Mouse (Mus musculus): Measurements from ENCODE around the gene Igsf9b. TPM values are rescaled to one million over a fixed set of nuclear protein-coding genes. Genes with fewer than 3 reads are reported as not detected.

Igsf9b gene
- total RNA-seq, 2 experiments from 2014 or later, result 0.78 to 1.4 TPM

- no peak for DNase-seq (ENCODE audit: low spot score)
Observed at GRCm38 (mm10) chr9:27330374-27330773, 31.4 kb downstream of the Igsf9b start.

- no peak for DNase-seq (ENCODE audit: low spot score)
Observed at GRCm38 (mm10) chr9:27331538-27331937, 32.5 kb downstream of the Igsf9b start.

- no peak for DNase-seq (ENCODE audit: low spot score)
Observed at GRCm38 (mm10) chr9:27334895-27335294, 35.9 kb downstream of the Igsf9b start.

GRCm38 (mm10) chr9:27336962-27337636 lies 38.1 kb downstream of the Igsf9b start:
- DNase-seq (ENCODE audit: low spot score), result no peak

GRCm38 (mm10) chr9:27339168-27339567 lies 40.2 kb downstream of the Igsf9b start:
- no peak for DNase-seq (ENCODE audit: low spot score)

GRCm38 (mm10) chr9:27346541-27347269 lies 47.7 kb downstream of the Igsf9b start:
- DNase-seq (ENCODE audit: low spot score), result no peak

- DNase-seq (ENCODE audit: low spot score), result no peak
Observed at GRCm38 (mm10) chr9:27353082-27353481, 54.1 kb downstream of the Igsf9b start.

- no peak for DNase-seq (ENCODE audit: low spot score)
Observed at GRCm38 (mm10) chr9:27357893-27358292, 58.9 kb downstream of the Igsf9b start.

GRCm38 (mm10) chr9:27367231-27367630 lies 68.2 kb downstream of the Igsf9b start:
- DNase-seq (ENCODE audit: low spot score), result no peak

- no peak for DNase-seq (ENCODE audit: low spot score)
Observed at GRCm38 (mm10) chr9:27369108-27369507, 70.1 kb downstream of the Igsf9b start.

GRCm38 (mm10) chr9:27375746-27376145 lies 76.7 kb downstream of the Igsf9b start:
- DNase-seq (ENCODE audit: low spot score), result no peak

GRCm38 (mm10) chr9:27386951-27387350 lies 87.9 kb downstream of the Igsf9b start:
- DNase-seq (ENCODE audit: low spot score), result no peak

GRCm38 (mm10) chr9:27396500-27396899 lies 97.5 kb downstream of the Igsf9b start, which contains the start of gene Spata19:
TSS of gene Spata19 (plus strand) at chr9:27396800.
- no peak for DNase-seq (ENCODE audit: low spot score)

GRCm38 (mm10) chr9:27401169-27401568 lies 102.2 kb downstream of the Igsf9b start:
- DNase-seq (ENCODE audit: low spot score), result no peak

Other genes with a start within 250 kb of the Igsf9b start
- gene Jam3, start 143.8 kb upstream of the Igsf9b start, total RNA-seq (2021), result 1 to 10 TPM; 5.0 to 9.2 TPM
- not detected for gene Spata19, start 97.6 kb downstream of the Igsf9b start, total RNA-seq (2021)

Data from gastrocnemius, adult 18-20 months (tissue).